Mouse (Mus musculus) embryonic facial prominence, embryonic 13.5 days (tissue): ENCODE measurements around the gene Ston2. TPM values are rescaled to one million over a fixed set of nuclear protein-coding genes. Genes with fewer than 3 reads are reported as not detected.
A peak's percentile ranks its signal among the peaks of the same experiment; 100 is the strongest.
"Not testable (repeated sequence)": the region's sequence is repeated elsewhere in the genome, so short reads cannot be mapped to it uniquely, and the experiment has no call there.

Source experiments
- ATAC-seq: fragments of 200-750 bp; cut with Nextera tagmentation; 2 replicates; pipeline ENCODE4 v1.8.0; 2017; ENCODE audit warnings: low read depth; ENCODE audit not compliant: insufficient number of reproducible peaks, insufficient read depth, low FRiP score, low TSS enrichment
- H3K27ac ChIP-seq: fragments of 300-500 bp; sonication (generic); 2 replicates; pipeline ENCODE4 v1.5.1; 2015; ENCODE audit warnings: moderate library complexity, mild to moderate bottlenecking, inconsistent platforms
- H3K27me3 ChIP-seq: fragments of 300-500 bp; sonication (generic); 2 replicates; pipeline ENCODE4 v1.6.1; 2015; ENCODE audit warnings: mild to moderate bottlenecking, inconsistent platforms
- H3K36me3 ChIP-seq: fragments of 300-500 bp; sonication (generic); 2 replicates; pipeline ENCODE4 v1.6.1; 2015; ENCODE audit warnings: mild to moderate bottlenecking, inconsistent platforms
- H3K4me1 ChIP-seq: fragments of 300-500 bp; sonication (generic); 2 replicates; pipeline ENCODE4 v1.6.1; 2015; ENCODE audit warnings: inconsistent platforms
- H3K4me2 ChIP-seq: fragments of 300-500 bp; sonication (generic); 2 replicates; pipeline ENCODE4 v1.6.1; 2015; ENCODE audit warnings: moderate library complexity, mild to moderate bottlenecking, inconsistent platforms
- H3K4me3 ChIP-seq: fragments of 300-500 bp; sonication (generic); 2 replicates; pipeline ENCODE4 v1.5.1; 2015; ENCODE audit warnings: mild to moderate bottlenecking, inconsistent platforms
- H3K9ac ChIP-seq: fragments of 300-500 bp; sonication (generic); 2 replicates; pipeline ENCODE4 v1.6.1; 2015; ENCODE audit warnings: mild to moderate bottlenecking, inconsistent platforms
- H3K9me3 ChIP-seq: fragments of 300-500 bp; sonication (generic); 2 replicates; pipeline ENCODE4 v1.6.1; 2016; ENCODE audit warnings: inconsistent platforms
- WGBS: fragments of 180-500 bp; shearing (Covaris S2); methylation state at CpG from one replicate; pipeline ENCODE4 v1.1.7; 2015; ENCODE audit warnings: mixed read lengths; 5-methylcytosine and 5-hydroxymethylcytosine counted together
- polyA plus RNA-seq: library from polyadenylated mRNA; unstranded; fragments of >200 nt; fragmentation: Nextera tagmentation; extraction: Ambion mirVana; gene quantifications from 2 replicates; pipeline ENCODE4 v1.2.1, GENCODE M21; 2015

Gene Ston2
- polyA plus RNA-seq, 1 experiment from 2014 or later = 7.5 TPM

DNA sequence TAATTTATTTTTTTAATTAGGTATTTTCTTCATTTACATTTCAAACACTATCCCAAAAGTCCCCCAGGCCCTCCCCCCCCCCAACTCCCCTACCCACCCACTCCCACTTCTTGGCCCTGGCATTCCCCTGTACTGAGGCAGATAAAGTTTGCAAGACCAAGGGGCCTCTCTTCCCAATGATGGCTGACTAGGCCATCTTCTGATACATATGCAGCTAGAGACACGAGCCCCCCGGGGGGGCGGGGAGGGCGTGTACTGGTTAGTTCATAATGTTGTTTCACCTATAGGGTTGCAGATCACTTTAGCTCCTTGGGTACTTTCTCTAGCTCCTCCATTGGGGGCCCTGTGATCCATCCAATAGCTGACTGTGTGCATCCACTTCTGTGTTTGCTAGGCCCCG, 41.3 kb downstream of the Ston2 start:
- H3K4me2 ChIP-seq, H3K27ac ChIP-seq, H3K36me3 ChIP-seq, H3K9me3 ChIP-seq, H3K9ac ChIP-seq, H3K4me3 ChIP-seq, ATAC-seq, H3K27me3 ChIP-seq: not testable (repeated sequence)
- WGBS = 88% methylated on average over 5 of the region's 5 CpGs
- H3K4me1 ChIP-seq = peaks cover 34% of the 10 kb centered on the region

DNA sequence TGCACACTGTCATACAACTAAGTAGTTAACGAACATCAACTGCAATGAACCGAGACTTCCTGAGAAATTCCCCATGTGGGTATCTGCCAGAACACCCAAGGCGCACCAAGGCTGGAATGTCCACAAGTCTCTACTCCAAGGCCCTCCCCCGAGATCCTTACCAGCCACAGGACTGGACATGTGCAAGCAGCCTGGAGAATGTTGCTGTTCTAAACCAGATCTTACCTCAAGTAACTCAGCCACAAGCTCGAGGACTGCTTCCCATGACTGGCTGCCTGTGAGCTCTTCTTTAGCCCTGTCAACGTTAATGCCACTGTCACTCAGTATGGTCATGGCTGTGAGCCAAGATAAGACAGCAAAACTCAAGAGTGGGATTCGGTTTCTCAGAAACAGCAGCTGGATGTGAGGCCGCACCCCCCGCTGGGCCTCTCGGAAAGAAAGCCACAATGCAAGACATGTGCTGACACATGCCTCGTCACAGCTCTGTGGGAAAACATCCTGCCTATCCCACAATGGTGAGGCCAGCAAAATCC, 42.4 kb downstream of the Ston2 start:
- Histone ChIP-seq H3K4me3 (no peak overlapping the region), H3K27me3 (no peaks in the 10 kb centered on the region), H3K9ac (no peak overlapping the region), H3K9me3 (no peaks in the 10 kb centered on the region), H3K4me1 (peaks cover 34% of the 10 kb centered on the region), H3K4me2 (peak overlapping the region; percentile 21), H3K36me3 (no peaks in the 10 kb centered on the region), H3K27ac (peak overlapping the region; percentile 48)
- 24% methylated on average over 11 of the region's 11 CpGs for WGBS
- ATAC-seq = peak; percentile 65

DNA sequence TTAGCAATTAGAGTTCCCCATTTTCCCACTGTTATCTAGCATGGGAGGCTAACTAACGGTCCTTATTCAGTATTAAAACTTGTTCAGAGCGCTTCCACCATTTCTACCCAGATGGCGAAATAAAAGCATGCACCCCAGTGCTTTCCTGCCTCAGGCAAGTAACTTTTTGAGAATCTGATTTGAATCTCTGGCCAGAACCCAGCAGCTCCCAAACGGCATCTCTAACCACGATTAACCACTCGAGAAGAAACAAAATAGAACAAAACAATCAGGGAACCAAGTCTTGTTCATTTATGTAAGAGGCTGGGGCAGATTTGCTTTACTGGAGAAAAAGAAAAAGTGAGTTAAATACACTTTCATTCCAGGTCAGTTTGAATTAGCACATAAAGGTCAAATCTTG, 44.1 kb downstream of the Ston2 start:
- Histone ChIP-seq H3K27me3 (no peaks in the 10 kb centered on the region), H3K4me1 (peaks cover 34% of the 10 kb centered on the region), H3K9me3 (no peaks in the 10 kb centered on the region), H3K27ac (no peak overlapping the region), H3K36me3 (no peaks in the 10 kb centered on the region), H3K4me2 (no peak overlapping the region), H3K9ac (no peak overlapping the region), H3K4me3 (no peak overlapping the region)
- no peak for ATAC-seq
- 40% methylated on average over 6 of the region's 6 CpGs for WGBS

DNA sequence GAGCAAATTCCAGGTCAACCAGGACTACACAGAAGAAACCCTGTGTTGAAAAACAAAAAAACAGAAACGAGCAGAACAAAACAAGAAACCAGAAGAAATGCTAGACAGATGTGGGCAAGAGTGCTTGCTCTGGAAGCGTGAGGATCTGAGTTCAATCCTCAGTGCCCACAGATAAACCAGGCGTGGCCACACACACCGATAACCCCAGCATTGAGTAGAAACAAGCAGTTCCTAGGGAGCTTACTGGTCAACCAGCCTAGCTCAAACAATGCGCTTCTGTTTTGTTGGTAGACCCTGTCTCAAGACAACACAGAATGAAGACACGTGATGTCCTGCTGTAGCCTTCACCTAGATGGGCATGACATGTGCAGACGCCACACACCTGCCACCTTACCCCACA, 45.3 kb downstream of the Ston2 start:
- H3K36me3 ChIP-seq = no peaks in the 10 kb centered on the region
- H3K27me3 ChIP-seq = no peaks in the 10 kb centered on the region
- H3K4me3 ChIP-seq = no peak overlapping the region
- no peak overlapping the region for H3K27ac ChIP-seq
- H3K4me1 ChIP-seq = peaks cover 26% of the 10 kb centered on the region
- no peak overlapping the region for H3K9ac ChIP-seq
- WGBS = 91% methylated on average over 7 of the region's 7 CpGs
- no peak overlapping the region for H3K4me2 ChIP-seq
- no peaks in the 10 kb centered on the region for H3K9me3 ChIP-seq
- no peak for ATAC-seq

DNA sequence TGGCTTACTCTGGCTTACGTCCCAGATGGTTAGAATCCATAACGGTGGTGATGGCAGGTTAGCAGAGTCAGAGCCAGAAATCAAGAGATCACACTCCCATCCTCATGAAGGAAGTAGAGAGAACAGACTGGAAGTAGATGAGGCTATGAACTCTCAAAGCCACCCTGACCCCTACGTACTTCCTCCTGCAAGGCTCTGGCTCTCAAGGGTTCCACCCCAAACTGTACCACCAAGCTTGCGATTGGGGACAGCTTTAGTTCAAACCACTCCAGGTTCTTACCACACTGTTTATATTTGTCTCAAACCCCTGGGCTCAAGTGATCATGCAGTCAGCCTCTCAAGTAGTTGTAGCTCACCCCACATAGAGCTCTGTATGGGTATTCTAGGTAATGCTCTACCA, 49.8 kb downstream of the Ston2 start:
- H3K36me3 ChIP-seq = no peaks in the 10 kb centered on the region
- H3K27me3 ChIP-seq = no peaks in the 10 kb centered on the region
- H3K4me3 ChIP-seq = no peak overlapping the region
- no peak for ATAC-seq
- H3K9ac ChIP-seq = no peak overlapping the region
- no peak overlapping the region for H3K4me2 ChIP-seq
- no peaks in the 10 kb centered on the region for H3K9me3 ChIP-seq
- no peak overlapping the region for H3K27ac ChIP-seq
- WGBS = 66% methylated on average over 4 of the region's 4 CpGs
- 0 out of 2 replicates have a peak, but pooled peaks cover 8% of the 10 kb centered on the region for H3K4me1 ChIP-seq

DNA sequence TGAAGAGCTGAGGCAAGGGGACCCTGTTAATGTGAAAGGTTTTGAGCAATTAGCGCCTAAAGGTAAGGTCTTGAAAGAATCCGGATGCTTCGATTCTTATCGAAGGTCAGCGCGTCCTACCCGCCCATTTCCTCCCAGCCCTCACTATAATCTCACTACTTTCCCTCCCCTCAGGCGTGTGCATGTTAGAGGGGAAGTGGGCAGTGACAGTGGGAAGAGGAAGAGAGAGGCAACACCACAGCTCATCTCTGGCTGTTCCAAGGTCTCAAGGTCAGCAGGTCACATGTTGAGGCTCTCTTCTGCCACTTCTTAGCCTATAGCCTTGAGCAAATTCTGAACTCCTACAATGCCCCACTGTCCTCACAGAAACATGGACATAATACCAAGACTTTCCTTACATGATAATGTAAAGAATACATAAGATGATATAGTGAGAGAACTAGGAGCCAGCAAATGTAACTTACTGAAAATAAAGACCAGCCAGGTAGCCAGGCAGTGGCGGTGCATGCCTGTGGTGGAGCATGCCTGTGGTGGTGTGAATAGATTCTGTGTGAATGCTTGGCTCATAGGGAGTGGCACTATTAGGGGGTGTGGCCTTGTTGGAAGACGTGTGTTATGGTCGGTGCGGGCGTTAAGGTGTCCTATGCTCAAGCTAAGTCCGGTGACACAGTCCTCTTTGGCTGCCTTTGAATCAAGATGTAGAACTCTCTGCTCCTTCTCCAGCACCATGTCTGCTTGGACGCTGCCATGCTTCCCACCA, 51.8 kb downstream of the Ston2 start:
- no peak overlapping the region for H3K9ac ChIP-seq
- H3K27me3 ChIP-seq = no peaks in the 10 kb centered on the region
- H3K4me2 ChIP-seq = no peak overlapping the region
- no peak for ATAC-seq
- no peak overlapping the region for H3K27ac ChIP-seq
- no peaks in the 10 kb centered on the region for H3K9me3 ChIP-seq
- H3K4me3 ChIP-seq = no peak overlapping the region
- WGBS = 86% methylated on average over 15 of the region's 15 CpGs
- H3K36me3 ChIP-seq = no peaks in the 10 kb centered on the region
- peaks cover 10% of the 10 kb centered on the region; the same call in 1 of the 2 replicates for H3K4me1 ChIP-seq

DNA sequence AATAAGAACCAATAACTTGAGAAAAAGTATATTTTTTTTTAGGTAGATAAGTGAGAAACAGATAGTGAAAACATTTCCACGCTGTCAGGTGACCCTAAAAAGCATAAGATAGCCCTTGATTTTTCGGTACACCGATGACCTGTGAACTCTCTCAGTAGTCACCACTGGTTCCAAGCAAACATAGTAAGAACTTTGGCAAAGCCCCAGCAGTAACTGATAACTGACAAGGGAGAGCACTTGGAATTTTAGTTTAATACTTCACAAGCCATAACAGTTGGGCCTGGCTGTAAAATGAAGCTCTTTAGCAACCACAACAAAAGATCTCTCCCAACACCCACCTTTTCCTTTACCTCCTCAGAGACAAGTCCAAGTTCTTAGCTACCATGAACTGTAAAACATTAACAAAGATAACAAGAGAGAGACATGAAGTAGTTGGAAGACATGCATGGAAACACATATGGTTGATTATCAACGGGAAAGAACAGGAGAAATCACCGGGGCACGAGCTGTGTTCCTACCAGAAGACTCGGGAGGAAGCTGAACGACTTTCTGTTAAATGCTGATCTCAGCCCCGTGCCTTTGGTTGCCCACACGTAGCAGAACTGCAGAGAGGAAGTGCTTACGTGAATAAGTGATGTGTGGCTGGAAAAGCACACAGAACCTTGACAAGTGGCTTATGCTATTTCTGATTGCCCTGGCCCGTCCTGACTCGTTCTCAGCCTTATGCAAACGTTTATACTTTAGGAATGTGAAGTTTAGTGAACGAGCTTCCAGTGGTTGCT, 53.8 kb downstream of the Ston2 start:
- H3K4me1 ChIP-seq = peaks cover 18% of the 10 kb centered on the region; the same call in 1 of the 2 replicates
- H3K36me3 ChIP-seq = no peaks in the 10 kb centered on the region
- no peaks in the 10 kb centered on the region for H3K27me3 ChIP-seq
- H3K9me3 ChIP-seq = no peaks in the 10 kb centered on the region
- 61% methylated on average over 15 of the region's 15 CpGs for WGBS
- no peak overlapping the region for H3K4me2 ChIP-seq
- no peak overlapping the region for H3K27ac ChIP-seq
- no peak for ATAC-seq
- no peak overlapping the region for H3K4me3 ChIP-seq
- H3K9ac ChIP-seq = no peak overlapping the region

DNA sequence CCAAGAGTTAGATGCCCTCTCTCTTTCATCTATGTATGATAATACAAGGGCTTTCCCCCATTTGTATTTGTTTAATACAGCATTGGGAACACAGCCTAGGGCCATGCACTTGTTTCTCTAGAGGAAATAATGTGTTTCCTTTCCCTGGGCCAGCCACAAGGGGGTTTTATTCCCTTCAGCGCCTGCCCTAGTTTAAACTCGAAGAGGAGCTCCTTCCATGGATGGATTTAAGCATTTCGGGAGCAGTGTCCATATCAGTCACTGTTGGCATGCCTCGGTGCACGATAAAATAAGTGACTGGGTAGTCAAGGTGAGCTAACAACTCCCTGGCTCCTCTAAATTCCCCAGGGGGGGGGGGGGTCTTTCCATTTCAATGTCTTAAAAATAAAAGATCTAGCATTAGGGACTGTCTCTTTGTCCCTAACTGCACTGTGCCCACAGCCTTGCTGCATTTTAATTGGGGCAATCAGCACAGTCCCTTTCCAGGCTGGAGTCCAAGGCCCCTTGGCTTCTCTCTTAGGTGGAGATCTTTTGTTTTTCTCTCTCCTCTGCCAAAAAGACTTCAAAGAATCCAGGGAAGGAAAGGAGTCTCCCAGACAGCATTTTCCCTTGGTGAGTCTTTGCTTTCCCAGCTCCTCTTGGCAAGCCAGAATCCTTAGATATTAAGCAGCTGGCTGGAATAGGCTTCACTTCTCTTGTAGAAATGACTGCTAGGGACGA, 55.3 kb downstream of the Ston2 start:
- ATAC-seq = no peak
- Histone ChIP-seq H3K4me3 (no peak overlapping the region), H3K9ac (no peak overlapping the region), H3K4me1 (peaks cover 18% of the 10 kb centered on the region; the same call in 1 of the 2 replicates), H3K36me3 (no peaks in the 10 kb centered on the region), H3K9me3 (no peaks in the 10 kb centered on the region), H3K27me3 (no peaks in the 10 kb centered on the region), H3K4me2 (no peak overlapping the region), H3K27ac (no peak overlapping the region)
- WGBS = 76% methylated on average over 6 of the region's 6 CpGs

DNA sequence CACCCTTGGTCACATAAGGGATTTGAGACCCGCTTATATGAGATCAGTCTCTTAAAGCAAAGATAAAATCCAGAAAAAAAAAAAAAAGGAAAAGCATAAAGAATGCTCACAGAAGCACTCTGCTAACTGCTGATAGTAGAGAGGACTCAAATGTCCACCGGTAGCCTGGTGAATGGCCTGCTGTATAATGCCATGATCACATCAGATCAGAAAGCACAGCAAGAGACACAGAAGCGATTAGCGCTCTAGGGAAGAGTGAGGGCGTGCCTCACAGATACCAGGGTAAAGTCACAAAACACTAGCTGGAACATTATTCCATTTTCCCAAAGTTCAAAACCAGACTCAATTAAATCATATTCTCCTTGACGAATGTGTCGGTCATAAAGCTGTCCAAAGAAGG, 62.0 kb downstream of the Ston2 start:
- H3K27me3 ChIP-seq = no peaks in the 10 kb centered on the region

DNA sequence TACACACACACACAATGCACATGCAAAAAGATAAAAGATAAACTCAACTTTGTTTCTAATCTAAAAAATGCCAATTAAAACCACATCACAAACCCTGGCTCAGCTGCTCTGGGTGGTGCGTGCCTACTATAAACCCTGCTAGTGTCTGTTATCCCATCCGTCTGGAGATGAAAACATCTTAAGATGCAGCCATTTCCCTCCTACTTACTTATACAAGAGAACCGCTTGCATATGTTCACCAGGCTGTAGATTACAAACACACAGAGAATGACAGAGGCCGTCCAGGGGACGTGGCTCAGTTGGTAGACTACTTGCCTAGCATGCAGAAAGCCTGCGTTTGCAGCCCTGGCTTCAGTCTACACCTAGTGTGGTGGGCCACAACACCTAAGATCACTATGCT, 64.3 kb downstream of the Ston2 start:
- Histone ChIP-seq H3K36me3 (no peaks in the 10 kb centered on the region), H3K9ac (no peak overlapping the region), H3K27ac (no peak overlapping the region), H3K4me3 (no peak overlapping the region), H3K27me3 (no peaks in the 10 kb centered on the region), H3K9me3 (no peaks in the 10 kb centered on the region), H3K4me2 (no peak overlapping the region), H3K4me1 (peaks cover 13% of the 10 kb centered on the region; the same call in 1 of the 2 replicates)
- 57% methylated on average over 6 of the region's 6 CpGs for WGBS
- ATAC-seq = no peak

More for the DNA sequence above, 62.0 kb downstream of the Ston2 start:
- no peaks in the 10 kb centered on the region for H3K36me3 ChIP-seq
- WGBS = 87% methylated on average over 7 of the region's 7 CpGs
- no peak overlapping the region for H3K4me2 ChIP-seq
- H3K4me3 ChIP-seq = no peak overlapping the region
- H3K9ac ChIP-seq = no peak overlapping the region
- H3K9me3 ChIP-seq = no peaks in the 10 kb centered on the region
- ATAC-seq = no peak
- H3K27ac ChIP-seq = no peak overlapping the region
- H3K4me1 ChIP-seq = peaks cover 19% of the 10 kb centered on the region; the same call in 1 of the 2 replicates

DNA sequence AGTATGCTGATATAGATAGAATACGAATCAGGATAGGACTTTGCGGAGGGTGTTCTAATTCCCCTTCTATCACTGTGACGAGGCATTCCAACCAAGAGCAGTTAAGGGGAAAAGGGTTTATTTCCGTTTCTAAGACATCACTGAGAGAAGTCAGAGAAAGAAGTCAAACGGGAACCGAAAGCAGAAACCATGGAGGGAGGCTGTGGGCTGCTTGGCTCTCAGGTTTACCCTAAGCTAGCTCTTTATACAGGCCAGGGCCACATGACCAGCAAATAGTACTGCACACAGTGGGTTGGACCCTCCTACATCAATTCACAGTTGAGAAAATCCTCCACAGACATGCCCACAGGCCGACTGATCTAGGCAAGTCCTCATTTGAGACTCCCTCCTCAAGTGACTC, 69.1 kb downstream of the Ston2 start:
- 77% methylated on average over 7 of the region's 7 CpGs for WGBS

More for the DNA sequence above, 69.1 kb downstream of the Ston2 start:
- Histone ChIP-seq H3K4me1 (peaks cover 4% of the 10 kb centered on the region; the same call in 1 of the 2 replicates), H3K9me3 (no peaks in the 10 kb centered on the region), H3K4me2 (no peak overlapping the region), H3K9ac (no peak overlapping the region), H3K27me3 (no peaks in the 10 kb centered on the region), H3K4me3 (no peak overlapping the region), H3K27ac (no peak overlapping the region), H3K36me3 (no peaks in the 10 kb centered on the region)
- no peak for ATAC-seq
